Mouse (Mus musculus): ENCODE data around the gene Vps8. TPM values are rescaled to one million over a fixed set of nuclear protein-coding genes. Genes with fewer than 3 reads are reported as not detected.
A peak's percentile ranks its signal among the peaks of the same experiment; 100 is the strongest.

Vps8 gene
- polyA plus RNA-seq, 1 experiment from 2014 or later, result 7.0 TPM

DNA sequence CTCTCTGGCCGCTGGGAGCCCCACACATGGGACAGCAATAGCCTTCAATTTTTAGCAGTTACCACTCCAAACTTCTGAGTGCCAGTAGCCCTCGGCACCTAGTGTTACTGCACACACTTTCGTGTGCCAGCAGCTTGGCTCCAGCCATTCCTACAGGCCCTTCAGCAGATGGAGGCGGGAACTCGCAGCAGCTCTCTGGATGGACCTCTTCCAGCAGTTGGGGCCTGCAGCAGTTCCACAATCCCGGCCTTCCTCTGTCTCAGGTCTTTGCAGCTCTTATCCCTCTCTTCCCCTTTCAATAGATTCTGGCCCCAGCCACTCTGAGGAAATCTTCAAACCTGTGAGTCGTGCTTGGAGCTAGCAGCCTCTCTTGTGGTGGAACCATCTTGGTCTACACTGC is 253.9 kb downstream of the Vps8 start:
- H3K4me3 ChIP-seq (ENCODE audit: low read depth, low read length), result no peak overlapping the region
- TF ChIP-seq CTCF (IDR thresholded peaks at IDR 0.05; ENCODE audit: low read depth), result no peak
- no peak for TF ChIP-seq EP300 (optimal IDR thresholded peaks at IDR 0.05)
- H3K36me3 ChIP-seq (ENCODE audit: control insufficient read depth, insufficient read depth, low read length), result peaks cover 6% of the 10 kb centered on the region; the same call in 1 of the 2 replicates
- DNase-seq (ENCODE audit: low spot score) (no peak), ATAC-seq (ENCODE audit: low FRiP score, low TSS enrichment) (no peak)
- no peaks in the 10 kb centered on the region for H3K27me3 ChIP-seq (ENCODE audit: control insufficient read depth, insufficient read depth, low read length)
- no peaks in the 10 kb centered on the region for H3K4me1 ChIP-seq (replicated peaks; ENCODE audit: control insufficient read depth, insufficient read depth)
- H3K4me2 ChIP-seq (replicated peaks; ENCODE audit: low read depth), result no peak overlapping the region
- no peak overlapping the region for H3K9ac ChIP-seq (ENCODE audit: low read length)
- no peaks in the 10 kb centered on the region for H3K9me3 ChIP-seq (ENCODE audit: control insufficient read depth, low read length)
- H3K27ac ChIP-seq (replicated peaks), result no peak overlapping the region
- 85% methylated on average over 7 of the region's 7 CpGs for WGBS

- WGBS, result 71% methylated on average over 5 of the region's 5 CpGs
- DNase-seq (ENCODE audit: low spot score), result no peak
These were observed 264.5 kb downstream of the Vps8 start for GRCm38 (mm10) chr16:21687406-21687805.

DNA sequence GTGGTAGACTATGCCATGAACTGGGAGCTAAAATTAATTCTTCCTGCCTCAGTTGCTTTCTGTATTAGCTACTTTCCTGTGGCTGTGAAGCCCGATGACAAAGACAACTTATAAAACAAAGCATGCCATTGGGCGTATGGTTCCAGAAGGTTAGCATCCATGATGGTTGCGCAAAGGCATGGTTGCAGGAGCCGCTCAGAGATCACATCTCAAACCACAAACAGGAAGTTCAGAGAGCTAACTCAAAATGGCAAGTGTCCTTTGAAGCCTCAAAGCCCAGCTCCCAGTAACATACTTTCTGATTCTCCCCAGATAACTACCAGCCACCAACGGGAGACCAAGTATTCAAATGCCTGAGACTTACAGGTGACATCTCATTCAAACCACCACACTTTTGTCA is 266.2 kb downstream of the Vps8 start:
- TF ChIP-seq EP300 (optimal IDR thresholded peaks at IDR 0.05), result no peak
- no peak for TF ChIP-seq CTCF (IDR thresholded peaks at IDR 0.05; ENCODE audit: low read depth)
- Histone ChIP-seq H3K9ac (ENCODE audit: low read length) (no peak overlapping the region), H3K4me1 (replicated peaks; ENCODE audit: control insufficient read depth, insufficient read depth) (no peaks in the 10 kb centered on the region), H3K4me3 (ENCODE audit: low read depth, low read length) (no peak overlapping the region), H3K36me3 (ENCODE audit: control insufficient read depth, insufficient read depth, low read length) (no peaks in the 10 kb centered on the region), H3K27me3 (ENCODE audit: control insufficient read depth, insufficient read depth, low read length) (no peaks in the 10 kb centered on the region), H3K27ac (replicated peaks) (no peak overlapping the region), H3K9me3 (ENCODE audit: control insufficient read depth, low read length) (no peaks in the 10 kb centered on the region), H3K4me2 (replicated peaks; ENCODE audit: low read depth) (no peak overlapping the region)
- no peak for ATAC-seq (ENCODE audit: low FRiP score, low TSS enrichment)
- no peak for DNase-seq (ENCODE audit: low spot score)
- WGBS, result 85% methylated on average over 5 of the region's 5 CpGs

More at GRCm38 (mm10) chr16:21687406-21687805, 264.5 kb downstream of the Vps8 start:
- H3K4me2 ChIP-seq (replicated peaks; ENCODE audit: low read depth), result no peak overlapping the region
- no peaks in the 10 kb centered on the region for H3K27me3 ChIP-seq (ENCODE audit: control insufficient read depth, insufficient read depth, low read length)
- H3K9me3 ChIP-seq (ENCODE audit: control insufficient read depth, low read length), result no peaks in the 10 kb centered on the region
- TF ChIP-seq EP300 (optimal IDR thresholded peaks at IDR 0.05) (no peak), CTCF (IDR thresholded peaks at IDR 0.05; ENCODE audit: low read depth) (no peak)
- H3K9ac ChIP-seq (ENCODE audit: low read length), result no peak overlapping the region
- no peak overlapping the region for H3K4me3 ChIP-seq (ENCODE audit: low read depth, low read length)
- no peak for ATAC-seq (ENCODE audit: low FRiP score, low TSS enrichment)
- no peaks in the 10 kb centered on the region for H3K4me1 ChIP-seq (replicated peaks; ENCODE audit: control insufficient read depth, insufficient read depth)
- no peaks in the 10 kb centered on the region for H3K36me3 ChIP-seq (ENCODE audit: control insufficient read depth, insufficient read depth, low read length)
- no peak overlapping the region for H3K27ac ChIP-seq (replicated peaks)

- no peak for ATAC-seq (ENCODE audit: low FRiP score, low TSS enrichment)
- Histone ChIP-seq H3K9ac (ENCODE audit: low read length) (no peak overlapping the region), H3K36me3 (ENCODE audit: control insufficient read depth, insufficient read depth, low read length) (no peaks in the 10 kb centered on the region), H3K4me1 (replicated peaks; ENCODE audit: control insufficient read depth, insufficient read depth) (no peaks in the 10 kb centered on the region), H3K4me3 (ENCODE audit: low read depth, low read length) (no peak overlapping the region), H3K27me3 (ENCODE audit: control insufficient read depth, insufficient read depth, low read length) (no peaks in the 10 kb centered on the region), H3K9me3 (ENCODE audit: control insufficient read depth, low read length) (no peaks in the 10 kb centered on the region), H3K4me2 (replicated peaks; ENCODE audit: low read depth) (no peak overlapping the region), H3K27ac (replicated peaks) (no peak overlapping the region)
- TF ChIP-seq CTCF (IDR thresholded peaks at IDR 0.05; ENCODE audit: low read depth) (no peak), EP300 (optimal IDR thresholded peaks at IDR 0.05) (no peak)
- no peak for DNase-seq (ENCODE audit: low spot score)
- 66% methylated on average over 5 of the region's 5 CpGs for WGBS
These were observed 267.4 kb downstream of the Vps8 start for GRCm38 (mm10) chr16:21690216-21690755.

DNA sequence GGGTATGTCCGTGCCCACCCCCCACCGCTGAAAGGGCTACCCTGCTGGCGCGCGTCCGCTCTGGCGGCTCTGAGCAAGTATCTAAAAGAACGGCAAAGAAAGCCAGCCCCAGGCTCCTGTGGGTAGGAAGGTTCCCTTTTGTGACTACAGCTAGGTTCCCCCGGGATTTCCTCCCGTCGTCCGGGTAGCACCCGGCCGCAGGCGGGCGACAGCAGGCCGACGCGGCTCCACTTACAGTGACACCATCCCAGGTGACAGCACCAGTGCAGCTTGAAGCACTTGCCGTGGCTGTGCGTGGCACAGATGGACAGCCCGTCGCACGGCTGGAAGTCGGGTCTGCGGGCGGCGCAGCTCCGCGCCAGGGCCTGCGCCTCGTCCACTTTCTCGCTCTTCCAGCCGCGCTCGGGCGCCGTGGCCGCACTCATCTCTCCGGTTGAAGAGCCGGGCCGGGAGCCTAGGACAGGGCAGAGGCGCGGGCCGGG is 271.1 kb downstream of the Vps8 start:
- Histone ChIP-seq H3K4me1 (replicated peaks; ENCODE audit: control insufficient read depth, insufficient read depth) (no peaks in the 10 kb centered on the region), H3K27me3 (ENCODE audit: control insufficient read depth, insufficient read depth, low read length) (no peaks in the 10 kb centered on the region), H3K4me3 (ENCODE audit: low read depth, low read length) (peak overlapping the region; percentile 86), H3K36me3 (ENCODE audit: control insufficient read depth, insufficient read depth, low read length) (no peaks in the 10 kb centered on the region), H3K9me3 (ENCODE audit: control insufficient read depth, low read length) (no peaks in the 10 kb centered on the region), H3K27ac (replicated peaks) (peak overlapping the region; percentile 92), H3K4me2 (replicated peaks; ENCODE audit: low read depth) (peak overlapping the region; percentile 98), H3K9ac (ENCODE audit: low read length) (peak overlapping the region; percentile 88)
- ATAC-seq (ENCODE audit: low FRiP score, low TSS enrichment), result peak; percentile 65
- WGBS, result under 1% methylated on average over 40 of the region's 45 CpGs
- TF ChIP-seq CTCF (IDR thresholded peaks at IDR 0.05; ENCODE audit: low read depth) (no peak; the same call in 1 of the 2 replicates), EP300 (optimal IDR thresholded peaks at IDR 0.05) (no peak)
- peak; percentile 57 for DNase-seq (ENCODE audit: low spot score)

Other genes starting within 250 kb of the Vps8 start
- gene Ephb3, start 218.4 kb upstream of the Vps8 start, polyA plus RNA-seq (2015; fragmentation: Nextera tagmentation; extraction: Ambion mirVana), result 15.1 and 16.8 TPM in 2 replicates

Data from stomach, postnatal 0 days (tissue).